Mouse (Mus musculus): ENCODE data around the gene Ccdc106.

DNA sequence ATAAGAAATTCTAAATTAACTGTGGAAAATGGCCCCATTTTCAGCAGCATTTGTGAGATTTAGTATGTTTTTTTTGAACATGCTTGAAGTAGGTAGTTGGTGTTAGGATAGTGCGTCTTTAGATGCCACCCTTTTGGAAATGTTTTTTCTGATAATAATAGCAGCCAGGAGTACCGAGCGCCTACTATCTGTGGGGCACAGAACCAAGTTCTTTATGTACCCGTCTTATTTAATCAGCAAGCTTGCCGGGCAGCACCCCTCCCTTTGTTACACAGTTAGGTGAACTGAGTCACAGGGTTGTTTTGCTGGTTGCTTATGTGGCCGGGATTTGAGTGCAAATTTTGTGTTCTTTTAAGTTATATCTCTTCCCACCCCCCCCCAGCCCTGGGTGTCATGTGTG lies 60.9 kb downstream of the Ccdc106 start:
- TF ChIP-seq EP300 (IDR thresholded peaks at IDR 0.05; ENCODE audit: low read depth) (peak; percentile 82), CTCF (IDR thresholded peaks at IDR 0.05; ENCODE audit: low read depth) (peak; percentile 42)

All from liver, postnatal 0 days (tissue).